Mouse (Mus musculus) heart, adult 2 months (tissue): Measurements from ENCODE around the gene Rps6ka5.

ENCODE experiments used
- CTCF ChIP-seq: fragments of 200-600 bp; IDR thresholded peaks from 2 replicates; pipeline ENCODE4 v1.8.1; 2022; ENCODE audit warnings: antibody characterized with exemption, mild to moderate bottlenecking, moderate library complexity
- POLR2A ChIP-seq: fragments of 200-500 bp; IDR thresholded peaks from 2 replicates; pipeline ENCODE4 v1.6.1; 2011; ENCODE audit warnings: mild to moderate bottlenecking, low read depth, low read length, control low read depth; ENCODE audit not compliant: insufficient read depth

DNA sequence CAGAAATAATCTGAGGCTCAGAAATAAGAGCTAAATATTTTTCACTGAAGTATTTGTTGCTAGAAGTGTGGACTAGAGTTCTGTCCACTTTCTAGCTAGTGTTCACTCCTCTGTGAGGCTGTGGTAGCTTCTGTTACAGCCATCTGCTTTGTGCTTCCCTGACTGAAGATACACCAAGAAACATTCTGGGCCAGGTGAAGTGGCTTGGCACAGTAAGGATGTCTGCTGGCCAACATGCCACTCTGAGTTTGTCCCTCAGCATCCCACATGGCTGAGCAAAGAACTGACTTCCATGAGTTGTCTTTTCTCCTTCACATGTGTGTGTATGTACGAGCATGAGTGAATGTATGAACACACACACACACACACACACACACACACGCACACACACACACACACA lies 147.6 kb downstream of the Rps6ka5 start:
- TF ChIP-seq CTCF = no peak
- no peak for TF ChIP-seq POLR2A
